Mouse (Mus musculus): ENCODE measurements around the gene Gga2. TPM values are rescaled to one million over a fixed set of nuclear protein-coding genes. Genes with fewer than 3 reads are reported as not detected.

The Gga2 gene
- 16.2 and 25.3 TPM in 2 replicates for polyA plus RNA-seq (2012; rRNA removed)

GRCm38 (mm10) chr7:122020667-122021354 lies at the start of gene Gga2:
Gene Gga2, minus strand, starts transcription at chr7:122021222.

DNA sequence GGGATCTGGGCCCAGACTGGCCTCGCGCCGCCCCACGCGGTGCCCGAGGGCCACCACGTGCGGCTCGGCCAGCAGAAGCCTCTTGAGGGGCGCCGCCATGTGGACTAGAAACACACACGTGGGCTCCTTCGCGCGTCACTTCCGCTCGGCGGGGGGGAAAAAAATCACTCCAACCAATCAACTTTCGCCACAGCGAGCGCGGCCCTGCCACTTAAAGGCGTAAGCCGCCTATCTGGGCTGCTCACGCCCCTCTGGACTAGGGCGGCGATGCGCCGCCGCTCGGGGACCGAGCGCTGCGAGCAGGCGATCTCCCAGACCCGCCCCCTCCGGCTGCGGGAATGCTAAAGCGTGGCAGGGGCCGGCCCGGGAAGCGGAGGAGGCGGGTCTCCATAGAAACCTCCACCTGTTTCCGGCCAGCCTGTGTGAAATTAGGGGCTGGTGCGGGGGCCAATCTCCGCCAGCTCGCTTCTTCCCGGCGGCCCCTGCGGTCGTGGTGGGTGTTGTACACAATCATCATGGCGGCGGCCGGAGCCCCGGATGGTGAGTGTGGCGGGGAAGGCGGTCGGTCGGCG lies 46.0 kb upstream of the Gga2 start, which contains the start of the genes Ubfd1 and Ears2:
Gene Ubfd1, plus strand, starts transcription at position 231 of the 572 bp plus-strand sequence.
Gene Ears2, minus strand, starts transcription at position 319 of the 572 bp plus-strand sequence.

DNA sequence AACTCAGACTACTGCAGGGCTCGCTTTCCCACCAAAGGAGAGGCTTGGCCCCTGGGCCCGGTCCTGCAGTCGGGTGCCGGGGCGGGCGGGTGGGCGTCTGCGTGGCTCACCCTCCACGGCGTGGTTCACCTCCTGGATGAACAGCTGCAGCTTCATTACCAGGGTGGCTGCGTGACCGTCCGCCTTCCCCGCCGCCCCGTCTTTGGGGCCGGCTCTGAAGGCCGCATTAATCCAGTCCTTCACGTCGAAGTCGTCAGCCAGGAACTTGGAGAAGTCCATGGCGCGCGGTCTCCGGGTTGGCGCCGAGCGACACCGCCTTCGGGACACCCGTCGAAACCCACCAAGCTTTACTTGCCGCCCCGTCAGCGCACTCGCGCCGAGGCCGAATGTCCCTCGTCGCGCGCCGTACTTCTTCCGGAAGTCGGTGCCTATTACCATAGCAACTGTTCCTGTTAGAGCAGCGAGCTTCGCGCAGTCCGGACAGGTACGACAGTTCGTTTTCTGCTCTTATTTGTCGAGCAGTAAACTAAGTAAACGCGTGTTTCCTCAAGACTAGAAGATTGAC lies 39.6 kb downstream of the Gga2 start, which contains the start of gene Cog7:
Gene Cog7, minus strand, starts transcription at position 405 of the 565 bp plus-strand sequence.

Other genes starting within 250 kb of the Gga2 start
- gene Scnn1b, start 156.2 kb downstream of the Gga2 start, polyA plus RNA-seq (2012; rRNA removed) = 17.4 and 27.5 TPM in 2 replicates
- 25.6 and 26.5 TPM in 2 replicates for gene Cog7, start 39.5 kb downstream of the Gga2 start, polyA plus RNA-seq (2012; rRNA removed)
- 13.5 and 15.1 TPM in 2 replicates for gene Ubfd1, start 46.0 kb upstream of the Gga2 start, polyA plus RNA-seq (2012; rRNA removed)
- 11.8 and 12.7 TPM in 2 replicates for gene Ears2, start 46.0 kb upstream of the Gga2 start, polyA plus RNA-seq (2012; rRNA removed)
- 849 and 1,005 TPM in 2 replicates for gene Ndufab1, start 80.7 kb upstream of the Gga2 start, polyA plus RNA-seq (2012; rRNA removed)
- gene Palb2, start 111.8 kb upstream of the Gga2 start, polyA plus RNA-seq (2012; rRNA removed) = 0.98 and 1.1 TPM in 2 replicates
- gene Dctn5, start 111.8 kb upstream of the Gga2 start, polyA plus RNA-seq (2012; rRNA removed) = 58.5 and 61.5 TPM in 2 replicates
- gene Plk1, start 138.2 kb upstream of the Gga2 start, polyA plus RNA-seq (2012; rRNA removed) = 13.8 and 18.2 TPM in 2 replicates
- 156 and 163 TPM in 2 replicates for gene Ern2, start 165.0 kb upstream of the Gga2 start, polyA plus RNA-seq (2012; rRNA removed)
- gene Chp2, start 198.3 kb upstream of the Gga2 start, polyA plus RNA-seq (2012; rRNA removed) = 103 and 129 TPM in 2 replicates